Mouse (Mus musculus): ENCODE measurements at regions not wholly inside any gene's neighbourhood (a gene's known extent, or its start where the extent isn't known, plus 50 kb on each side); places are given as distances from the start of the nearest gene placed in this dataset.

GRCm38 (mm10) chr8:128207138-128207537 lies 151.3 kb upstream of the Nrp1 start:
- TF ChIP-seq MAFK (IDR thresholded peaks at IDR 0.05; ENCODE audit: insufficient read depth, low read depth, low read length) = no peak
- no peak for TF ChIP-seq ZC3H11A (IDR thresholded peaks at IDR 0.05; ENCODE audit: borderline replicate concordance, low read depth, low read length)
- no peak for TF ChIP-seq CHD2 (IDR thresholded peaks at IDR 0.05; ENCODE audit: low read depth, low read length)
- no peak for TF ChIP-seq ZNF384 (IDR thresholded peaks at IDR 0.05; ENCODE audit: low read depth, low read length)

Measured in ES-E14 (cell line).